Mouse (Mus musculus) heart, postnatal 0 days (tissue): ENCODE measurements around the gene 1190005I06Rik.

Source experiments
- CTCF ChIP-seq: IDR thresholded peaks from 2 replicates; pipeline ENCODE4 v1.5.1; 2016; ENCODE audit warnings: antibody characterized with exemption, control low read depth, low read depth
- EP300 ChIP-seq: IDR thresholded peaks from 2 replicates; pipeline ENCODE4 v1.6.1; 2016; ENCODE audit warnings: antibody characterized with exemption, low read depth

DNA sequence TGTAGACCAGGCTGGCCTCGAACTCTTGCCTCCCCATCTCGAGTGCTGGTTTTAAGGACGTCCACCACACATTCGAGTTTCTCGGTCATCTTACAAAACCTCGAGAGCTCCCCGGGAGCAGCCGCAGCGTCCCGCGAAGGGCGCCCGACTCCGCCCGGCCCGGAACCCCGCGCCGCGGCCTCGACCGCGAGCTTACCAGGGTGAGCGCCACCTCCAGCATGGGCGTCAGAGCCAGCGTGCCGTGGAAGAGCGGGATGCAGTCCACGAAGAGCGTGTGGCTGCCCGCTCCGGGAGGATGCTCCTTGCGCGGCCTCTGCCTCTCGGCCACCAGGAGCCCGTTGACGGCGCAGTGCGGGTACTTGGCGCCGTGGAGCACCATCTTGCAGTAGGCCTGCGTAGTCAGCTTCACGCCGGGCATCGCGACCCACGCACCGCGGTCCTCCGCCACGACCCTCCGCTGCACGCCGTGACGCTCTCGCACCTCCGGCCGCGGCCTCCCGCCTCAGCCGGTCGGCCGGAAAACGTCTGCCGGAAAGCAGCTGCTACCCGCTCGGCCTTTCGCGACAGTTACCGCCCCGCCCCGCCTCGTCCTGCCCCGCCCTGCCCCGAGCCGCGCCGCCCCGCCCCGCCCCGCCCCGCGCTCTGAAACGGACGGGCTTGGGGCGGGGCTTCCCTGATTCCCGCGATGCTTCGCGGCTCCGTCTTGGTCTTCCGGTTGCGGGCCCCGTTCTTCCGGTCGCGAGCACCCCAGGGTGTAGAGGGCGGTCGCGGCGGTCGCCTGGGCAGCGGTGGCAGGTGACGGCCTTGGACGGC, 20.3 kb upstream of the 1190005I06Rik start, which contains the start of the genes Gm27021 and Cox4i1:
- TF ChIP-seq CTCF (no peak), EP300 (no peak)
